ENCODE assay signal across 9 mouse cellular contexts in the genomic region with DNA sequence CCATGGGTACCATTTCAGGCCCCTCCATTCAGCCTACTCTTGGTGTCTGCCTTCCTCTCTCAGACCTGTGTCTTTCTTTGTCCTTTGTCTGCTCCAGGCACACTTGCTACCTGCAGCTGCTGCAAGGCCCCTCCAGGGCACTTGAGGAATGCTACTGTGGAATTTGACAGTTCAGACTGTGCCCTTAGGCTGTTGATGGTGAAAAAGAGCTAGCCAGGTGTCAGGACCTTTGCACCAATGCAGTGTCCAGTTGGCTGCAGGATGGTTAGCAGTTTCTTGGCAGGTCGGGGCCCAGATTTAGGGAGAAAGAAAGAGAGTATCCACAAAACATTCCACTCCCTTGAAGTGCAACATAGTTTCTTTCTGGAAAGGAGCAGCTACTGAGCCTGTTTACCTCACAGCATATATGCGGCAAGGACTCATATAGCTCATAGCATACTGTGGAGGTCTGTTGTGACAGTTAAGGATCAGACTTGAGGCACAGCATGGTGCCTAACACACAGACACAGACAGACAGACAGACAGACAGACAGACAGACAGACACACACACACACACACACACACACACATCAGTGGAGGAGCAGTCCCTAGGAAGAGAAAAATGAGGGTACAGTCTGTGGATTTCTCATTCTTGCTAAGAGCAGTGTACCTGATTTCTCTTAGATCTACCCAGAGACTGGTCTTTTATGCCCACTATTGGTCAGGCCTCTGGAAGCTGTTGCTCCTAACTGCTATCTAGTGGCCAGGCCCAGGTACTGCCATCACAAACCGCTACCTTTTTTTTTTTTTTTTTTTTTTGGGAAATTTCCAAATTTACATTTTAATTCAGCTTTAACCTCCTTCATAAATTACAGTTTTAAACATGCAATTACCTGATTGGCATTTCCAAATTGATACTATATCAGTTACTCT. TPM values are rescaled to one million over a fixed set of nuclear protein-coding genes. Genes with fewer than 3 reads are reported as not detected.
DNase-seq lines count a peak whose midpoint lies in the region; ATAC-seq lines count a peak whose summit lies in the region.
"Had no signal": no experiment of that assay in that cellular context is flagged by ENCODE, and none has a peak within 500 bp of the region (broad histone marks: within the 10 kb centered on the region; RNA-seq: fewer than 3 reads in every experiment).

No protein-coding gene starts in this region.

- H3K4me1 ChIP-seq in limb, embryonic 11.5 days (ENCODE audit: control insufficient read depth, insufficient read depth, low read length): peaks cover 4% of the 10 kb centered on the region; the same call in 1 of the 2 replicates
- H3K4me1 ChIP-seq in neural tube, embryonic 14.5 days (ENCODE audit: control insufficient read depth, insufficient read depth, low read length): no peaks in the 10 kb centered on the region
- H3K4me1 ChIP-seq: limb, embryonic 15.5 days had no signal

- H3K9me3 ChIP-seq in limb, embryonic 11.5 days (ENCODE audit: control insufficient read depth, low read length): no peaks in the 10 kb centered on the region
- H3K9me3 ChIP-seq in neural tube, embryonic 14.5 days (ENCODE audit: control insufficient read depth, low read length): no peaks in the 10 kb centered on the region
- H3K9me3 ChIP-seq: limb, embryonic 15.5 days had no signal

- no peaks in the 10 kb centered on the region for H3K27me3 ChIP-seq in limb, embryonic 11.5 days (ENCODE audit: control insufficient read depth, insufficient read depth, low read length)
- no peaks in the 10 kb centered on the region for H3K27me3 ChIP-seq in neural tube, embryonic 14.5 days (ENCODE audit: control insufficient read depth, insufficient read depth, low read length)
- H3K27me3 ChIP-seq: limb, embryonic 15.5 days had no signal

- no peak overlapping the region for H3K4me2 ChIP-seq in limb, embryonic 11.5 days (ENCODE audit: low read depth, severe bottlenecking)
- no peak overlapping the region for H3K4me2 ChIP-seq in neural tube, embryonic 14.5 days (ENCODE audit: low read depth, low read length)
- H3K4me2 ChIP-seq: limb, embryonic 15.5 days had no signal

- 64% methylated on average over 3 of the region's 3 CpGs for whole genome bisulfite sequencing in limb, embryonic 11.5 days
- WGBS in neural tube, embryonic 14.5 days: 59% methylated on average over 3 of the region's 3 CpGs

- H3K27ac ChIP-seq in limb, embryonic 11.5 days (replicated peaks; ENCODE audit: low read depth, low read length): no peak overlapping the region; the same call in 1 of the 2 replicates
- no peak overlapping the region for H3K27ac ChIP-seq in neural tube, embryonic 14.5 days (ENCODE audit: low read depth, low read length)
- H3K27ac ChIP-seq: limb, embryonic 15.5 days had no signal

- no peak for DNase-seq in frontal cortex, adult 2 months (ENCODE audit: extremely low spot score in 1 of 2, low spot score in 1 of 2)
- peak; percentile 69 for DNase-seq in ES-CJ7 (ENCODE audit: low read depth, low spot score)
- peak; percentile 36 for DNase-seq in limb, embryonic 11.5 days (ENCODE audit: low spot score)
- DNase-seq in cerebellum, adult 9-11 months: no peak
- DNase-seq in adrenal gland, postnatal 10 days: no peak

- H3K36me3 ChIP-seq in limb, embryonic 11.5 days (ENCODE audit: control insufficient read depth, insufficient read depth, low read length): no peaks in the 10 kb centered on the region
- no peaks in the 10 kb centered on the region for H3K36me3 ChIP-seq in neural tube, embryonic 14.5 days (ENCODE audit: control insufficient read depth, insufficient read depth, low read length)
- H3K36me3 ChIP-seq: limb, embryonic 15.5 days had no signal

- H3K9ac ChIP-seq in limb, embryonic 11.5 days (ENCODE audit: low read length): 0 out of 2 replicates have a peak overlapping the region, but pooled peaks have one; percentile 12
- no peak overlapping the region for H3K9ac ChIP-seq in neural tube, embryonic 14.5 days (replicated peaks; ENCODE audit: low read depth, low read length)
- H3K9ac ChIP-seq: limb, embryonic 15.5 days had no signal

- H3K4me3 ChIP-seq in limb, embryonic 11.5 days (ENCODE audit: low read depth, low read length): no peak overlapping the region
- H3K4me3 ChIP-seq in neural tube, embryonic 14.5 days (ENCODE audit: low read depth, low read length): no peak overlapping the region
- H3K4me3 ChIP-seq: limb, embryonic 15.5 days had no signal

- ATAC-seq in frontal cortex, adult (ENCODE audit: low TSS enrichment): peak; percentile 73
- ATAC-seq in erythroid progenitor cell, adult 5-6 weeks (replicated peaks; ENCODE audit: low FRiP score, poor library complexity, severe bottlenecking): peak; percentile 85
- ATAC-seq in limb, embryonic 11.5 days (ENCODE audit: insufficient number of reproducible peaks, low FRiP score, low TSS enrichment, low read depth): peak; percentile 71
- ATAC-seq in neural tube, embryonic 14.5 days (ENCODE audit: low read depth): peak; percentile 84

RNA-seq across cellular contexts. Expression of a gene that starts 6.3 kb away (rescaled TPM):
- 17.5 and 19.7 TPM in 2 replicates for polyA plus RNA-seq in frontal cortex, adult 2 months (2012; rRNA removed)
- total RNA-seq in erythroid progenitor cell, adult 5-6 weeks (2015; ENCODE audit: low replicate concordance): 7.1 and 12.6 TPM in 2 replicates
- total RNA-seq in erythroid progenitor cell, adult 5-6 weeks (2017; ENCODE audit: low replicate concordance): 9.8 TPM in 2 replicates
- polyA plus RNA-seq in limb, embryonic 11.5 days (2014; fragmentation: Nextera tagmentation; extraction: Ambion mirVana): 46.6 and 49.8 TPM in 2 replicates
- 32.8 and 35.4 TPM in 2 replicates for polyA plus RNA-seq in neural tube, embryonic 14.5 days (2014; fragmentation: Nextera tagmentation; extraction: Ambion mirVana)
- 10 to 100 TPM; 20.4 to 20.5 TPM for total RNA-seq in adrenal gland, postnatal 10 days (2021)

RNA-seq across cellular contexts. Expression of a gene that starts 16.7 kb away (rescaled TPM):
- 0.11 and 0.12 TPM in 2 replicates for polyA plus RNA-seq in frontal cortex, adult 2 months (2012; rRNA removed)
- not detected in 2 replicates for total RNA-seq in erythroid progenitor cell, adult 5-6 weeks (2015; ENCODE audit: low replicate concordance)
- total RNA-seq in erythroid progenitor cell, adult 5-6 weeks (2017; ENCODE audit: low replicate concordance): not detected in 2 replicates
- polyA plus RNA-seq in limb, embryonic 11.5 days (2014; fragmentation: Nextera tagmentation; extraction: Ambion mirVana): not detected in 2 replicates
- 0.20 TPM in 1 of 2 replicates, not detected in the other for polyA plus RNA-seq in neural tube, embryonic 14.5 days (2014; fragmentation: Nextera tagmentation; extraction: Ambion mirVana)
- not detected for total RNA-seq in adrenal gland, postnatal 10 days (2021)
- polyA plus RNA-seq: limb, embryonic 15.5 days had no signal

Comparison
In these comparisons a context has a peak if more than half of its experiments do, and no peak if none do; other contexts are left out.
1. DNase-seq: peak in ES-CJ7 (single experiment) and limb, embryonic 11.5 days (single experiment); none in frontal cortex, adult 2 months (0 of 2), cerebellum, adult 9-11 months (single experiment) and adrenal gland, postnatal 10 days (single experiment).
2. Peak in every context shown above with its lines, with median percentiles within 50 percentile points of each other: ATAC-seq.